Mouse (Mus musculus) megakaryocyte, embryonic 14.5 days (primary cell): ENCODE measurements around the gene Shb. TPM values are rescaled to one million over a fixed set of nuclear protein-coding genes. Genes with fewer than 3 reads are reported as not detected.
A peak's percentile ranks its signal among the peaks of the same experiment; 100 is the strongest.

ENCODE experiments used
- H3K27me3 ChIP-seq: replicated peaks from 2 replicates; pipeline ENCODE3; 2012; ENCODE audit warnings: inconsistent platforms
- H3K36me3 ChIP-seq: replicated peaks from 2 replicates; pipeline ENCODE3; 2012; ENCODE audit warnings: low read length, inconsistent platforms, mixed read lengths
- H3K4me1 ChIP-seq: 2 replicates; pipeline ENCODE4 v1.6.1; 2012; ENCODE audit warnings: inconsistent platforms
- H3K4me3 ChIP-seq: replicated peaks from 2 replicates; pipeline ENCODE3; 2012; ENCODE audit warnings: moderate library complexity, mild to moderate bottlenecking, inconsistent platforms
- H3K9me3 ChIP-seq: 2 replicates; pipeline ENCODE4 v1.6.1; 2012; ENCODE audit warnings: inconsistent platforms
- FLI1 ChIP-seq: IDR thresholded peaks from 2 replicates; pipeline ENCODE4 v1.6.1; 2012; ENCODE audit warnings: low read length, inconsistent platforms, mixed read lengths
- GATA1 ChIP-seq: IDR thresholded peaks from 3 replicates; pipeline ENCODE4 v1.6.1; 2012; ENCODE audit warnings: mixed read lengths, low read length, inconsistent platforms, borderline replicate concordance
- polyA plus RNA-seq: library from polyadenylated mRNA; stranded (reverse); fragments of >175 nt; gene quantifications from 2 replicates; pipeline ENCODE4 v1.2.3, GENCODE M21; 2012; ENCODE audit warnings: low replicate concordance; ENCODE audit not compliant: insufficient read depth

Shb gene
- polyA plus RNA-seq, 1 experiment: 20.2 TPM

DNA sequence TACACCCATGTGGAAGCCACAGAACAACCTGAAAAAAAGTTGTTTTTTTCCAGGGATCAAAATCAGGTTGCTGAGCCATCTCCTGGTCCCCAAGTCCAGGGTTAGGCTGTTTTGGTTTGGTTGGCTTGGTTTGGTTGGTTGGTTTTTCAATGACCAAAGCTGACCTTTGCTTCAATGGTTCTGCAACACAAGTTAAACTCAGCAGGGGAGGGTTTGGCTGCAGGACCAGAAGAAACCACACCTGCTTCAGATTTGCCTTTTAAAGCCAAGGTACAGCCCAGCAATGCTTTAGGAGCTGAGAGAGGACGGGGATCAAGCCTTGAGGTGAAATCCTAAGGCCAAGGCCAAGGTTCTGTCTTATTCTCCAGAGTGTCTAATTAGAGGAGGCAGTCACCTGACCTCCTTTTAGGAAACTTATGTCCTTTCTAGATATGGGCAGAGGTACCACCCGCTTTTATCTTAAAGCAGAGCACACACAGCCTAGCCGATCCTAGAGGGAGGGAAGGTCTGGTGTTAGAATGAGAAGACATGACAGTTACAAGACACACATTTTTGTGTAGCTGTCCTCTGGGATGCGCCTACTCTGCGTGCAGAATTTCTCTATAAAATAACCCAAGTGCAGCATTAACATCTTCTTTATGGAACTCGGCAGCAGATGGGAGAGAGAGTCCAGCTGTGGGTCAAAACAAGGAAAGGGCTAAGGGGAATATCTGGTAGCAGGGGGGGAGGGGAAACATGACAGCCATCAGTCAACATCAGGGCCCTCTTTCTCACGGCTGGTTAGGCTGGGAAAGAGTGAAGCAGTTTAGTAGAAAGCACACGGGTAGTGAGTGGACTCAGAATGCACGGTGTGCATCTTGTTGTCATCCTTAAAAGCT lies 10.3 kb downstream of the Shb start:
- H3K9me3 ChIP-seq: no peaks in the 10 kb centered on the region; the same call in 1 of the 2 replicates
- H3K36me3 ChIP-seq: peaks cover 42% of the 10 kb centered on the region
- H3K27me3 ChIP-seq: peaks cover 3% of the 10 kb centered on the region
- no peak overlapping the region for H3K4me3 ChIP-seq
- peaks cover 74% of the 10 kb centered on the region for H3K4me1 ChIP-seq
- TF ChIP-seq FLI1: no peak
- TF ChIP-seq GATA1: no peak

DNA sequence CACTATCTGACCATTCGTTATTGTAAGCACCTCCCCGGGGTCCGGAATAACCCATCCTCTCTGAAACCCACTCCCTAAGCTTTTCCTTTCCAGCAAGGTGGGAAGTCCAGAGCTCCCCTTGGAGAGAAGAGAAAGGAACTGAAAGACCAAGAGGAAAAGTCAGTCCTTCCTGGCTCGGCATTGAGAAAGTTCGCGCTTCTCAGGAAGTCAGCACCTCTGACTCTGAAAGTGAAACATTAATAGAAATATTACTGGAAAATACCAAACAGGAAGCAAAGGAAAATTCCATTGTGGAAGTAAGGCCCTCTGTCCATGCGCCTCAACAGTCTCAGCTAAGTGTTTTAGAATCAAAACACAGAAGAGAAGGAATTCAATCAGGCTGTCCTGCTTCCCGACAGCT lies 11.9 kb downstream of the Shb start:
- peaks cover 16% of the 10 kb centered on the region for H3K27me3 ChIP-seq
- H3K4me1 ChIP-seq: peaks cover 72% of the 10 kb centered on the region
- TF ChIP-seq GATA1: no peak
- no peak for TF ChIP-seq FLI1
- peaks cover 43% of the 10 kb centered on the region for H3K36me3 ChIP-seq
- H3K4me3 ChIP-seq: peak overlapping the region; percentile 83
- no peaks in the 10 kb centered on the region; the same call in 1 of the 2 replicates for H3K9me3 ChIP-seq

DNA sequence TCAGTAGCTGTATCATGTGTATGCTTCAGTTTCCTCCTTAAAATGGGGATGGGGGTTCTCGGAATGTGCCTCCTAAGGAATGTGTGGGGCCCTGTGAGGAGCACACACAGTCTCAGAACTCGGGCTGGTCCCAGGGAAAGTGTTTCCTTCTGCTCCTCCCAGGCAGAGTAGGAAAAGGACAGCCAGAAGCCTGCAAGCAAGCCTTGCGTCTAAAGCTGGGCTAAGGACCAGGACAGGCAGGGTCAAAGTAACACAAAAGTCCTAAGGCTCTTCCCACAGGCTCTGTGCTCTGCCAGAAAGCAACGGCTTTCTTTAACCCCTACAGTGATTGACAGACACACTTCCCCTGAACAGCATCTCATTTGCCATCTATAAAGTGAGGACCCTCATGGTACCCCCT lies 14.9 kb downstream of the Shb start:
- Histone ChIP-seq H3K9me3 (no peaks in the 10 kb centered on the region), H3K27me3 (peaks cover 16% of the 10 kb centered on the region), H3K4me3 (no peak overlapping the region), H3K36me3 (peaks cover 24% of the 10 kb centered on the region), H3K4me1 (peaks cover 83% of the 10 kb centered on the region)
- TF ChIP-seq FLI1 (no peak), GATA1 (no peak)

DNA sequence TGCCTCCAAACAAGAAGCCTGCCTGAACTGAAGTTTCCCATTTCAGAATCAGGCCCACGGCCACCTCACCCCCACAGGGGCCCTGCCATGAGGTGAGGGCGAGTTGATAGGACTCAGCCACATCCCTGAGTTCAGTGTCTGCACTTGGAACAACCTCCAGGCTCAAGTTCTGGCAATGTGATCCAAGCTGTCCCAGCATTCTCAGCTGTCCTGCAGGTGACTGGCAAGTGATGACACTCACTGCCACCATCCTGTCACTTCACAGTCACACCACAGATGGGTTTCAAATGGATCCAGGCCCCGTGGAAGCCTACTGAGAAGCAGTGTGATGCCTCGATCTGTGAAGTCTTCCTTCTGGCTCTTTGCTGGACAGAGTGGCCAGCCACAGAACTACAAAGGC lies 16.4 kb downstream of the Shb start:
- Histone ChIP-seq H3K36me3 (peaks cover 22% of the 10 kb centered on the region), H3K27me3 (peaks cover 16% of the 10 kb centered on the region), H3K9me3 (no peaks in the 10 kb centered on the region), H3K4me1 (peaks cover 82% of the 10 kb centered on the region), H3K4me3 (peak overlapping the region; percentile 42)
- no peak for TF ChIP-seq FLI1

DNA sequence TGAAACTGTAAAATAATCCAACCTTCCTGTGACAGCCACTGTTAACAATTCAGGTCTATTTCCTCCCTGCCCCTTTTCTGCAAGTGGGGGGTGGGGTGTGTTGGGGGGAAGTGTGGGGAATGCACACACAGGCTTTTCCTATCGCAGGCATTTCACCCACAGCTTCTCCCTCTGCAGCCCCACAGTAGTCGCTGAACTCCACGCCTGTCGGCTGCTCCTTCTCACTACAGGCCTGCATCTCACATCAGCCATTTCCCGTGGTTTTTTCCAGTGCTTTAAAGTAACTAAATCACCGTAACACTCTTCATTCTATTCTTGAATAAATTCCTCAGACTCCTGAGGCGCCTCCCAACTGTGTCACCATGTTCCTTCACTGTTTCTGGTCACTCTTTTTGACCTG lies 17.9 kb downstream of the Shb start:
- H3K4me1 ChIP-seq: peaks cover 82% of the 10 kb centered on the region
- peaks cover 22% of the 10 kb centered on the region for H3K36me3 ChIP-seq
- no peak for TF ChIP-seq GATA1
- TF ChIP-seq FLI1: no peak
- H3K9me3 ChIP-seq: no peaks in the 10 kb centered on the region
- peaks cover 16% of the 10 kb centered on the region for H3K27me3 ChIP-seq
- H3K4me3 ChIP-seq: no peak overlapping the region

DNA sequence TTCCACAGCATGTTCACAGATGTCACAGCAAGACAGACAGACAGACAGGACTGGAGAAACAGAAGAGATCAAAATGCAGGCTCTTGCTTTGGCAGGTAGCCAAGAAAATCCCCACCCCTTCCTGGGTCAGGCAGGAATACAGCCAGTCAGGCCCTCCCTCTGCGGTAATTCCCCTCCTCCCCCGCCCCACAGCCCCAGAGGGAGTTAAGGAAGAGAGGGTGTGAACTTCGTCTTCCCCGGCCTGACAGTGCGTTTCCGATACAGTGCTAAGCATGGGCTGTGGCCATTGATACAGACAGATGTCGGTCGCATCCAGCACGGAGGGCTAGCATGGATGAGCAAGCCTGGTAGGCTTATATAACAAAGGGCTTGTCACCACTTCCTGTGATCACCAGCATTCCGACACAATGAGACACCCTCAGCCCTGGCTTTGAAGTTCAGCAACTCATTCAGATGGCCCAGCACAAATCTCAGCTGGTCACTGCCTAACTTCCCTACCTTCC lies 18.4 kb downstream of the Shb start:
- Histone ChIP-seq H3K9me3 (no peaks in the 10 kb centered on the region), H3K4me3 (peak overlapping the region; percentile 87), H3K4me1 (peaks cover 87% of the 10 kb centered on the region), H3K27me3 (peaks cover 16% of the 10 kb centered on the region), H3K36me3 (peaks cover 17% of the 10 kb centered on the region)
- TF ChIP-seq FLI1 (no peak), GATA1 (no peak)

DNA sequence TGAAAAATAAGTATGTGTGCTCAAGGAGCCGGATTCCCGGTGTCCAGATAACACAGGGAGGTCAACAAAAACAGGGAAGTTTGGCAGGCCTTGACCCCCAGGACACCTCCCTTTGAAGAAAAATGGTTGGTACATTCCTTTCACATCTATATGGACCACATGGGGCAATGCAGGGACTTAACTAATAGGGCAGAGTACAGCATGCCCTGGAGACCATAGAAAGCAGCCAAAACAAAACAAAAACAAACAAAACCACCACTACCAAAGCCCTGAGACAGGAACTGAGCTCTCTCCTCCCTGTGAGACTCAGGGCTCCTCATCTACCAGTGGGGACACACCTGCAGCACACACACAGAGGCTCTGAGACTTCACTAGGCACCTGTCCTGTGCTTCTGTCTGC lies 18.9 kb downstream of the Shb start:
- Histone ChIP-seq H3K4me3 (peak overlapping the region; percentile 87), H3K27me3 (peaks cover 16% of the 10 kb centered on the region), H3K9me3 (no peaks in the 10 kb centered on the region), H3K36me3 (peaks cover 17% of the 10 kb centered on the region), H3K4me1 (peaks cover 92% of the 10 kb centered on the region)
- no peak for TF ChIP-seq GATA1
- no peak for TF ChIP-seq FLI1

DNA sequence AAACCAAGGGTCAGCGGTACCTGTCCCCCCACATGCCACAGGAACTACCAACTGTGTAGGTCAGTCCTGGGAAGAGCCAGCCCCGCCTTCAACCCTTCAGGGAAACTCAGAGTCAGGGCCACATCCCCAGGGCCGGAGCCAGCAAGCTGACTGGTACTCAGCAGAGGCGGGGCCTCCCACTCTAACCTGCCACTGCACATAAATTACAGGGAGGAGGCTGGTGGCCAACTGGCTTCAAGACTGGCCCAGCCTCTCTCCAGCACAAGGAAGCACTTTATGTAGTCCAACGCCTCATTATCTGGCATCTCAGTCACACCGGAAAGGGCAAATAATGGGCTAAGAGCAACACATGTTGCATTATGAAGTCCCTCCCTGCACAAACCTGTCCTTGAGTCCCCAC lies 22.1 kb downstream of the Shb start:
- H3K4me1 ChIP-seq: peaks cover 97% of the 10 kb centered on the region
- H3K27me3 ChIP-seq: peaks cover 2% of the 10 kb centered on the region
- peaks cover 6% of the 10 kb centered on the region for H3K36me3 ChIP-seq
- TF ChIP-seq FLI1 (no peak), GATA1 (no peak)
- peak overlapping the region; percentile 56 for H3K4me3 ChIP-seq
- H3K9me3 ChIP-seq: no peaks in the 10 kb centered on the region

DNA sequence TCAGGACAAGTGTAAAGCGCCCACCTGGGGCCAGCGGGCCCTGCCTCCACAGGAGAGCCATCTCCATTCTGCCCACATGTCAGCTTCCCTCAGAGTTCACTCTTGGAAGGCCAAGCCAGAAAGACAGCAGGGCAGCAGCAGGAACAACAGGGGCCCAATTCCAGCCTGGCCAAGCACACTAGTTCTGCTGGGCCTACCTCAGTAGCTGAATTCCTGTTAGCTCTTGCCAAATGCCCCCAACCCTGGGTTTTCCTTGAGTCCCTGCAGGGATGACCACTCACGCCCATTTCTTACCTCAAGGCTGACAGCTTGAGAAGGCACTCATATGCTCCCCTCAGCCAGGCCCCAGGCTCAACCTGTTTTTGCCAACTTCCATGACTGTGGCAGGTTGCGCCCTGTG lies 22.9 kb downstream of the Shb start:
- Histone ChIP-seq H3K36me3 (peaks cover 6% of the 10 kb centered on the region), H3K4me3 (no peak overlapping the region), H3K9me3 (no peaks in the 10 kb centered on the region), H3K27me3 (peaks cover 2% of the 10 kb centered on the region), H3K4me1 (peaks cover 93% of the 10 kb centered on the region)
- TF ChIP-seq FLI1 (no peak), GATA1 (no peak)

DNA sequence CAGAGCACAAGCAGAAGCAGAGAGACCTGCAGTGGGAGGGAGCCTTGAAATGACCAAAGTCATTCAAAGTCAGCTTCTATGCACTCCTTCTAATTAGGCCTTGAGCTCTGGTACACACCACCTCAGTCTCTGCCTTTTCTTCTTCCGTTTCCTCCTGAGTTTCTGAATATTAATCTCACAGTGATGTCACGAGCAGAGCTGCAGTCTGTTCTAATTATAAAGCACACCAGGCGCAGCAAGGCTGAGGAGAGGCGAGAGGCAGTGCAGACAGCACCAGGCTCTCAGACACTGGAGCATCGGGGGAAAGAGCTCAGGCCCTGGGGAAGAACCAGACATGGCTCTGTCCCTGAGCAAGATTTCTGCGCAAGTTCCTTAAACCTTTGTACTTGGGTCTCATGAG lies 23.8 kb downstream of the Shb start:
- H3K36me3 ChIP-seq: peaks cover 6% of the 10 kb centered on the region
- H3K27me3 ChIP-seq: peaks cover 4% of the 10 kb centered on the region
- H3K4me3 ChIP-seq: no peak overlapping the region
- TF ChIP-seq FLI1 (no peak), GATA1 (no peak)
- H3K9me3 ChIP-seq: no peaks in the 10 kb centered on the region
- peaks cover 91% of the 10 kb centered on the region for H3K4me1 ChIP-seq
